Mouse (Mus musculus): ENCODE measurements around the gene Gm11060. TPM values are rescaled to one million over a fixed set of nuclear protein-coding genes. Genes with fewer than 3 reads are reported as not detected.

The Gm11060 gene
- polyA plus RNA-seq (2014; fragmentation: Illumina TruSeq; extraction: RNeasy Lipid Tissue Mini Kit (QIAGEN cat#74804)): not detected

DNA sequence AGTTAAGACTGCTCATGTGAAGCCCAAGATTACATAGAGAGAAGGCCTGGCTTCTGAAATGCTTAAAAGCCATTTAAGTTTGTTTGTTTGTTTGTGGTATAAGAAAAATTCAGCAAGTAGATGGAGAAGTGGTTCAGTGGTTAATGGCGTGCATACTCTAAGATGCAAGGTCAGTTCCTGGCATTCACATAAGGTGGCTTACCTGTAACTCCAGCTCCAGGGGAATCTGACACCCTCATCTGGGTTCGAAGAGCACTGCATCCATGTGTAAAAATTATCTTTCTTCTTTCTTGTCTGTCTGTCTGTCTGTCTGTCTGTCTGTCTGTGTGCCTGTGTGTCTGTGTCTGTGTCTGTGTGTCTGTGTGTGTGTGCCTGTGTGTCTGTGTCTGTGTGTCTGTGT, at the start of gene Gm11060:
Gm11060 (plus strand) TSS at position 301 of the 400 bp plus-strand sequence.

DNA sequence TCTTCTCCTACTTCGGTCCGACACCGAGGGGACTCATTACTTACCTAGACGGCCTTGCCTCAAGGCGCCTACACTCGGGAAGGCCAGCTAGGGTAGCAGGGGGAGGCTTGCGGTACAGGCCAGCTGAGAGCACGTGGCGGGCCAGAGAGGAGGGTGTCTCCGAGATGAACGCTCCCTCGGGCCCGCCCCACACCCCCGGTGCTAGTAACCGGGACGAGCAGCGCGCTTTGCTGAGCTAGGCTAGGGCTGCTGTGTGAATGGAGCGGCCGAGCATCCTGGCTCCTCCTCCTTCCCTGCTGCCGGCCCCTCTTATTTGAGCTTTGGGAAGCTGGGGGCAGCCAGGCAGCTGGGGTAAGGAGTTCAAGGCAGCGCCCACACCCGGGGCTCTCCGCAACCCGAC, 34.5 kb downstream of the Gm11060 start, which contains the start of gene Wt1:
Wt1 (plus strand) TSS at position 251 of the 400 bp plus-strand sequence.

Other genes with a start within 250 kb of the Gm11060 start
- 4.3 TPM for gene Prrg4, start 242.1 kb upstream of the Gm11060 start, polyA plus RNA-seq (2014; fragmentation: Illumina TruSeq; extraction: RNeasy Lipid Tissue Mini Kit (QIAGEN cat#74804))
- gene Ccdc73, start 224.2 kb upstream of the Gm11060 start, polyA plus RNA-seq (2014; fragmentation: Illumina TruSeq; extraction: RNeasy Lipid Tissue Mini Kit (QIAGEN cat#74804)): 40.2 TPM
- gene Eif3m, start 74.9 kb upstream of the Gm11060 start, polyA plus RNA-seq (2014; fragmentation: Illumina TruSeq; extraction: RNeasy Lipid Tissue Mini Kit (QIAGEN cat#74804)): 761 TPM
- 162 TPM for gene Wt1, start 34.5 kb downstream of the Gm11060 start, polyA plus RNA-seq (2014; fragmentation: Illumina TruSeq; extraction: RNeasy Lipid Tissue Mini Kit (QIAGEN cat#74804))
- 0.80 TPM for gene Them7, start 132.3 kb downstream of the Gm11060 start, polyA plus RNA-seq (2014; fragmentation: Illumina TruSeq; extraction: RNeasy Lipid Tissue Mini Kit (QIAGEN cat#74804))

Measured in ovary, adult 10 weeks (tissue).